Mouse (Mus musculus): ENCODE results near the gene Sema3g.
A peak's percentile ranks its signal among the peaks of the same experiment; 100 is the strongest.

- TF ChIP-seq CTCF (IDR thresholded peaks at IDR 0.05; ENCODE audit: extremely low read depth, insufficient read depth, low read length) (peak; percentile 90), POLR2A (IDR thresholded peaks at IDR 0.05; ENCODE audit: extremely low read depth, insufficient read depth, low read length) (no peak)
Observed at GRCm38 (mm10) chr14:31215157-31216002, 2.3 kb upstream of the Sema3g start.
